Mouse (Mus musculus) CD4-positive, CD25-positive, alpha-beta regulatory T cell, adult 2 months (primary cell): Measurements from ENCODE around the gene Tbc1d22b.
"Not testable (repeated sequence)": the region's sequence is repeated elsewhere in the genome, so short reads cannot be mapped to it uniquely, and the experiment has no call there.

ENCODE experiments used
- DNase-seq: peaks from one replicate; pipeline ENCODE4 v3.0.0-alpha.2; 2012; ENCODE audit warnings: low read depth, low spot score

Tbc1d22b gene

DNA sequence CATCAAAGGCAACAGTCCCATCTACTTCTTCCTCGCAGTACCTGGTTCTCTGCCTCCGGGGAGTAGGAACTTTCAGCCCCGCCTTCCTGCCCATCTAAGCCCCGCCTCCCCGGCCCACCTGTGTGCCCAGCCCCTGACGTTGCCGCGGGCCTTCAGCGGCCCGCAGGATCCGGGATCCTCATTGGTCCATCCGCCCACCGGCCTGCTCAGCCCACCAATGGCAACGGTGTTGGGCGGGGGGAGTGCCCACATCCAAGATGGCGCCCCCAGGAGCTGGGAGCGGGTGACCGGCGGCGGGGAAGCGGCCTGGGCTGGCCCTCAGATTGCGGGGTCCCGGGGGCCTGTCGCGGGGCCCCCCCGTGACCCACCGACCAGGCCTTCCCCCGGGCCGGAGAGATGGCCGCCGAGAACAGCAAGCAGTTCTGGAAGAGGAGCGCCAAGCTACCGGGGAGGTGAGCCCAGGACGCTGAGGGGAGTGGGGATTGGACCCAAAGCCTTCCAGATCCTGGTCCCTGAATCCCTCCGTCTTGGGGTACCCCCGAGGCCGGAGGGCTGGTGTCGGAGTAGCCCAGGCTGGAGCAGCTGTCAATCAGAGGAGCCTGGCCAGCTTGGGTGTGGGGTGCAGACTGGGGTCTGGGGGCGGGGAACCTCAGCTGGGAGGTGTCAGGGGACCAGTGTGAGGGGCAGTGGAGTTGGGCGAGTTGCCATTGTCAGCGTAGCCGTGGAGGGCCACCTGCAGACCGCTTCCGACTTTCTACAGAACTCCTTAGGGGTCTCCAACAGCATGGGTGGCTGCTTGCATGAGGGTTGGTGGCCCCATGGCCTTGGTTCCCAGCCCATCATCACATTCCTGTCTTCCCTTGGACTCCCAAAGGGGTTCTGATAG is at the start of gene Tbc1d22b, which contains the start of gene Gm17657:
TSS of gene Tbc1d22b (plus strand) at position 243 of the 886 bp plus-strand sequence.
TSS of gene Gm17657 (minus strand) at position 96 of the 886 bp plus-strand sequence.
- DNase-seq: peak; percentile 98

GRCm38 (mm10) chr17:29500243-29500740 is 49.3 kb upstream of the Tbc1d22b start:
- DNase-seq: peak; percentile 41

DNA sequence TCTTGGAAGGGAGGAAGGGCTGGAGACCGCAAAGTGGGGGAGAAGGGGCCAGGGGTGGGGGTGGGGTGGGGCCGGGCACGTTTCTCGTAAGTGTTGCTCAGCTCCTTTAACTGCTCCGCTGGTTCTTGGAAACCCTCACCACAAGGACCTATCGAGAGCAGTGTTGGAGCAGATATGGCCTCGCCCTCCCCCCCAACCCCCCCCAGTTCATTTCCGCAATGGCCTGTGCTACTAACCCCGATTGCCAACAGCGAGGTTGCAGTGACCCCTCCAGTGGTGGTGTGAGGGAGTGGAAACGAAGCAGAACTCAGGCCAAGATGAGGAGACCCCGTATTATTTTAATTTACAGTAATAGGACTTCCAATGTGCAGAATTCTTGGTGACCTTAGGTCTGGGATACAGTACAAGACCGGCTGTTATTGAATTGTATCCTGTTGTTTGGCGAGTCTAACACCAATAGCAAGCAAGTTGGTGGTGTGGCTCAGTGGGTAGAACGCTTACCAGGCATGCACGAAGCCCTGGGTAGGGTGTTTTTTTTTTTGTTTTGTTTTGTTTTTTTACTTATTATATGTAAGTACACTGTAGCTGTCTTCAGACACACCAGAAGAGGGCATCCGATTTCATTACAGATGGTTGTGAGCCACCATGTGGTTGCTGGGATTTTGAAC is 48.6 kb upstream of the Tbc1d22b start:
- DNase-seq: peak; percentile 75

- no peak for DNase-seq
Observed at GRCm38 (mm10) chr17:29502005-29502668, 47.4 kb upstream of the Tbc1d22b start.

GRCm38 (mm10) chr17:29502669-29503665 is 46.6 kb upstream of the Tbc1d22b start:
- DNase-seq: peak; percentile 49

- DNase-seq: peak; percentile 62
Observed at GRCm38 (mm10) chr17:29503700-29504099, 45.9 kb upstream of the Tbc1d22b start.

GRCm38 (mm10) chr17:29508927-29509608 is 40.5 kb upstream of the Tbc1d22b start:
- DNase-seq: no peak

DNA sequence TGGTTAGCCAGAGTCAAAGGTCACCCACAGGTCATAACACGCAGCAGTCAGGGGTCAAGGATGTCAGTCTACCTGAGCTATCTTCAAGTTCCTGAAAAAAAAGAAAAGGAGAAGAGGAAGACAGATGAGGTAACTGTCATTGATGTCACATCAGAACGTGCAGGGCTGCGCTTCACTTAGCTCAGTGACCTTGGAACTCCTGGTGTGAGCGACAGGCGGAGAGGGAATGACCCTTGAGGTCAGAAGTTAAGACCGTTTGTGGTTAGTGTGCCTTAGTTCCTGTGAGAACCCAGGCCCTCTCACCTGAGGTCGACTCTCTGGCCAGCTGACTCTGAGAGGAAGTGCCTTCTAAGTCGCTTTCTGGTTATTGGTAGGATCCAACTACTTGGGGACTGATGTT is 38.9 kb upstream of the Tbc1d22b start:
- DNase-seq: no peak

- peak; percentile 85 for DNase-seq
Observed at GRCm38 (mm10) chr17:29513044-29513730, 36.4 kb upstream of the Tbc1d22b start.

DNA sequence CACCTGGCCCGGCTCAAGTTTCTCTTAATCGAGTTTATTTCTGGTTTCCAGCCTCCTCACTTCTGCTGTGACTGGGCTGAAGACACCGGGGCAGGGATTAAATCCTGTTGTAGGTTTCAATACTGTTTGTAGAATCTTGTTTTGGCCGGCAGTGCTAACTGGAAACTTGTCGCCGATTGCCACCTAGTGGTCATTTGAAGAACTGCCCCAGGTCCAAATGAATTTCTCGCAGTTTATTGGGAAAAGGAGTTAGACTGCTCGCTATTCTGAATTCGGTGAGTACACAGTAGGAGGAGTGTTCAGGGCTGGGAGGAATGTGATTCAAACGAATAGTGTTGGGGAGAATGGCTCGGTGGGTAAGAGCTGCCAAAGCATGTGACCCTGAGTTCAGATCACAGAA is 35.1 kb upstream of the Tbc1d22b start:
- peak; percentile 88 for DNase-seq

DNA sequence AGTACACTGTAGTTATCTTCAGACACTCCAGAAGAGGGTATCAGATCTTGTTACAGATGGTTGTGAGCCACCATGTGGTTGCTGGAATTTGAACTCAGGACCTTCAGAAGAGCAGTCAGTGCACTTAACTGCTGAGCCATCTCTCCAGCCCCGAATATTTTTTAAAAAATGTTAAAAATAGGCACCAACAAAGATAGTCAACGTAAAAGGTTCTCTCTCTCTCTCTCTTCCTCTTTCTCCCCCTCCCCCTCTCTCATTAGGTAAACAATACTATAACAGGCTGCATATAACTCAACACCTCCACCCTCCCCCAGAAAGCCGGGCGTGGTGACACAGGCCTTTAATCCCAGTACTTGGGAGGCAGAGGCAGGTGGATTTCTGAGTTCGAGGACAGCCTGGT is 30.9 kb upstream of the Tbc1d22b start:
- not testable (repeated sequence) for DNase-seq

DNA sequence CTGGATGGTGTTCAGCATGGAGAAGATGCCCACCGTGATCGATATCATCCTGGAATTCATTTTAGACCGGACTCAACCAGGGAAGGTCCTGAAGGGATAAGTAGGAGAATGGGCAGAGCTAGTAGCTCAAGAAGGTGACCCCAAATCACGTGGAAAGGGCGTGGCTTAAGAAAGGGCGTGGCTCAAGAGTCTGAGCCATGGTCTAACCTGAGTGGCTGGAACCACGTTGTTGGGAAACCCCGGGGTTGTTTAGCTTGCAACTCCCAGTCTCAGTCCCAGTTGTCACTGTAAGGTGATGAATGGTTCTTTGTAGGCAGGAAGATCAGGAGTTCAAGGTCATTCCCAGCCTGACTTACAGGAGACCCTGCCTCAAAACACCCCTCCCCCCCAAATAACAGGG is 29.9 kb upstream of the Tbc1d22b start:
- DNase-seq: no peak

DNA sequence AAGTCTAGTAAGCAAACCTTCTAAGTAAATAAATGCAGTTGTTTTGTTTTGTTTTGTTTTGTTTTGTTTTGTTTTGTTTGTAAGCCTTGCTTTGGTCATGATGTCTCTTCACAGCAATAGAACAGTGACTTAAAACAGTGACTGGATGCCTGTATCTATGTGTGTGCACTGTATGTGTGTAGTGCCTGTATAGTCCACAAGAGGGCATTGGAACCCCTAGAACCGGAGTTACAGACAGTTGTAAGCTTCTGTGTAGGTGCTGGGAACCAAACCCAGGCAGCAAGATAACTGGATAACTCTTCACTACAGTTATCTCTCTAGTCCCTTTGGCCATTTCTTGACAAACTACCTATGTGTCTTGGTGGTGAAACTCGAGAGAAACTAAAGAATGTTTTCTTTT is 24.0 kb upstream of the Tbc1d22b start:
- no peak for DNase-seq

- peak; percentile 78 for DNase-seq
Observed at GRCm38 (mm10) chr17:29528568-29529187, 20.9 kb upstream of the Tbc1d22b start.

DNA sequence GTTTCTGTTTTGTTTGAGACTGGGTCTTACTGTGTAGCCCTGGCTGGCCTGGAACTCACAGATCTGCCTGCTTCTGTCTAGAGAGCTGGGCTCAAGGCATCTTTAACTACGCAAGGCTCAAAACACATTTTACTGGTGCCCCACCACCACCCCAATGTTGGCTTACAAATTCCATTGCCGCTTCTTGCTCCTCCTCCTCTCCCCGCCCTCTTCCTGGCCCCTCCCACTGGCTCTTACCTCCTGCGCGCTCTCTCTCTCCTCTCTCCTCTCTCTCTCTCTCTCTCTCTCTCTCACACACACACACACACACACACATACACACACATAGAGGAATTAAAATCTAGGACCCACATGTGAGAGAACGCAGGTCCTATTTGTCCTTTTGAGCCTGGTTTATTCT is 19.1 kb upstream of the Tbc1d22b start:
- peak; percentile 63 for DNase-seq

- peak; percentile 81 for DNase-seq
Observed at GRCm38 (mm10) chr17:29531278-29531677, 18.3 kb upstream of the Tbc1d22b start.

- DNase-seq: peak; percentile 93
Observed at GRCm38 (mm10) chr17:29531757-29532384, 17.7 kb upstream of the Tbc1d22b start.

DNA sequence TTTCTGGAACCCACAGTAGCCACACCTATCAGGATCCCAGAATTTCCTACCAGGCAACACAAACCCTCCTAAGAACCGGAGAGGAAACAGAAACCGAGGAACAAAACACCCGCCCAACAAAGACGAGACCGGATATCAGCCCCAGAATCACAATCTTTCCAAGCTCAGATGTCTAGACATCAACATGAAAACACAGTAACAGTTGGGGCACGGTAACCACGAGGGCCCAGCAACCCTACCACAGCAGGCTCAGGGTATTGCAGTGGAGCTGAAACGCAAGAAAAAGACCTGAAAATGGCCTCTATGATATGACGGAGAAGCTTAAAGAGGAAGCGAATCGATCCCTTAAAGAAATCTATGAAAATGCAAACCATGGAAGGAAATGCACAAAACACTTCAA is 15.7 kb upstream of the Tbc1d22b start:
- peak; percentile 83 for DNase-seq

DNA sequence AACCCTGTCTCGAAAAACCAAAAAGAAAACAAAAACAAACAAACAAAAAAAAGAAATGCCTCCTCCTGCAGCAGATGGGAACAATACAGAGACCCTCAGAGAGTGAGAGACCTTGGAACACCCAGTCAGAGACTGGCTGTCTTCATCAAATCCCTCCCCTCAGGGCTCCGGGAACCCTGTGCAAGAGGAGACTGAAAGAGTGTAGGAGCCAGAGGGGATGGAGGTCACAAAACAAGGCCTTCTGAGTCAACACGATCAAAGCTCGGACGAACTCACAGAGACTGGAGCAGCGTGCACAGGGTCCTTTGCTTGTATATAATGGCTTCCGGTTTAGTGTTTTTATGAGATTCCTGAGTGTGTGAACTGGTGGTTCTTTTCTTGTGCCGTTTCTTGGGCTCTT is 9.2 kb upstream of the Tbc1d22b start:
- no peak for DNase-seq
